Mouse (Mus musculus) adrenal gland, adult 8-10 months (tissue): Measurements from ENCODE around the gene Pigyl. TPM values are rescaled to one million over a fixed set of nuclear protein-coding genes. Genes with fewer than 3 reads are reported as not detected.

Experiments
- microRNA-seq, 2 experiments: library from miRNA; unstranded; fragments of <30 nt; microRNA quantifications; one replicate each; pipeline ENCODE4 v1.2.0; 2022
- total RNA-seq, 4 experiments: library from RNA; stranded (reverse); gene quantifications; 2 replicates each; pipeline ENCODE4 v1.2.4; 2022

Gene Pigyl
- total RNA-seq, 4 experiments from 2014 or later, result 51.0 to 67.4 (median 59.4) TPM

Small RNA genes lying within 50 kb of the gene (microRNA-seq; reads per million reads assigned to microRNA genes)
- gene Mir7084, result 0.50 to 0.70 reads per million in 2 experiments

Other genes with a start within 250 kb of the Pigyl start
- 10 to 100 TPM; 43.1 to 64.6 (median 48.1) TPM for gene Rab3d, start 238.7 kb upstream of the Pigyl start, total RNA-seq
- 10 to 100 TPM in 3 of 4 experiments, 1 to 10 TPM in 1; 8.6 to 27.3 (median 17.7) TPM for gene Ccdc159, start 229.4 kb upstream of the Pigyl start, total RNA-seq
- gene Tmem205, start 229.3 kb upstream of the Pigyl start, total RNA-seq, result 100 to 1,000 TPM; 375 to 588 (median 495) TPM
- gene Plppr2, start 219.8 kb upstream of the Pigyl start, total RNA-seq, result 10 to 100 TPM; 19.6 to 44.0 (median 32.1) TPM
- 10 to 100 TPM; 17.5 to 22.5 (median 20.0) TPM for gene Swsap1, start 201.1 kb upstream of the Pigyl start, total RNA-seq
- gene Epor, start 193.3 kb upstream of the Pigyl start, total RNA-seq, result 1 to 10 TPM; 1.2 to 4.7 (median 2.0) TPM
- 10 to 100 TPM; 23.7 to 72.6 (median 49.6) TPM for gene Rgl3, start 167.4 kb upstream of the Pigyl start, total RNA-seq
- 1 to 10 TPM in 3 of 4 experiments, under 1 TPM in 1; 0.81 to 2.8 (median 1.4) TPM for gene Ccdc151, start 154.2 kb upstream of the Pigyl start, total RNA-seq
- gene Prkcsh, start 154.0 kb upstream of the Pigyl start, total RNA-seq, result 100 to 1,000 TPM; 167 to 190 (median 180) TPM
- 1 to 10 TPM; 1.8 to 4.6 (median 2.9) TPM for gene Elavl3, start 104.8 kb upstream of the Pigyl start, total RNA-seq
- under 1 TPM in 1 of 4 experiments, not detected in 3; 0.73 TPM for gene Gm49318, start 85.6 kb upstream of the Pigyl start, total RNA-seq
- gene Zfp653, start 85.5 kb upstream of the Pigyl start, total RNA-seq, result 10 to 100 TPM in 3 of 4 experiments, 1 to 10 TPM in 1; 6.9 to 15.6 (median 12.3) TPM
- gene Ecsit, start 71.4 kb upstream of the Pigyl start, total RNA-seq, result 10 to 100 TPM; 41.2 to 50.4 (median 48.9) TPM
- gene Cnn1, start 57.6 kb upstream of the Pigyl start, total RNA-seq, result 1 to 10 TPM in 3 of 4 experiments, under 1 TPM in 1; 0.89 to 2.8 (median 1.2) TPM
- 10 to 100 TPM; 71.9 to 83.9 (median 78.6) TPM for gene Elof1, start 39.7 kb upstream of the Pigyl start, total RNA-seq
- gene Acp5, start 21.1 kb upstream of the Pigyl start, total RNA-seq, result 10 to 100 TPM; 30.6 to 44.1 (median 36.6) TPM
- 1 to 10 TPM; 3.0 to 7.2 (median 4.1) TPM for gene Zfp872, start 31.2 kb downstream of the Pigyl start, total RNA-seq
- 10 to 100 TPM; 37.1 to 62.6 (median 53.2) TPM for gene Zfp809, start 68.9 kb downstream of the Pigyl start, total RNA-seq
- 1 to 10 TPM in 2 of 4 experiments, under 1 TPM in 2; 0.58 to 1.2 (median 0.87) TPM for gene Zfp599, start 103.0 kb downstream of the Pigyl start, total RNA-seq
- gene Zfp810, start 150.8 kb downstream of the Pigyl start, total RNA-seq, result 10 to 100 TPM in 3 of 4 experiments, 1 to 10 TPM in 1; 6.6 to 17.0 (median 13.7) TPM
- gene Anln, start 232.3 kb downstream of the Pigyl start, total RNA-seq, result 1 to 10 TPM; 2.3 to 4.0 (median 3.4) TPM